Mouse (Mus musculus) brain, embryonic 14.5 days (tissue): ENCODE measurements around the gene Capns2.

Experiments
- CTCF ChIP-seq: fragments of 200-500 bp; IDR thresholded peaks from 2 replicates; pipeline ENCODE4 v1.5.1; 2012; ENCODE audit warnings: inconsistent platforms, mild to moderate bottlenecking, moderate library complexity, borderline replicate concordance; ENCODE audit not compliant: insufficient read depth, insufficient read length; ENCODE audit errors: extremely low read depth
- POLR2A ChIP-seq: fragments of 200-500 bp; IDR thresholded peaks from 2 replicates; pipeline ENCODE4 v1.6.1; 2012; ENCODE audit warnings: mild to moderate bottlenecking, inconsistent platforms, borderline replicate concordance; ENCODE audit not compliant: poor library complexity, insufficient read depth, insufficient read length, severe bottlenecking; ENCODE audit errors: extremely low read depth

GRCm38 (mm10) chr8:92899590-92899989, 1.6 kb upstream of the Capns2 start:
- TF ChIP-seq CTCF (no peak), POLR2A (no peak)
